Mouse (Mus musculus) megakaryocyte, embryonic 14.5 days (primary cell): ENCODE measurements around the gene Ccdc162.

Experiments used
- FLI1 ChIP-seq: IDR thresholded peaks from 2 replicates; pipeline ENCODE4 v1.6.1; 2012; ENCODE audit warnings: low read length, inconsistent platforms, mixed read lengths
- GATA1 ChIP-seq: IDR thresholded peaks from 3 replicates; pipeline ENCODE4 v1.6.1; 2012; ENCODE audit warnings: mixed read lengths, low read length, inconsistent platforms, borderline replicate concordance

- TF ChIP-seq GATA1 (no peak), FLI1 (no peak)
Observed at GRCm38 (mm10) chr10:41544481-41545190, 171.8 kb downstream of the Ccdc162 start.
